Mouse (Mus musculus) v-Abl transformed pro-B cells (cell line): ENCODE results near the gene Rasip1.

ENCODE experiments used
- in situ Hi-C, 2 experiments: fragments of 400-800 bp; cut with MboI; formaldehyde crosslinking; loops; one replicate each; pipeline ENCODE4 v1.15.1; 2025; ENCODE audit not compliant: unreplicated experiment in 2 of 2

Gene Rasip1

GRCm38 (mm10) chr7:45621443-45621842 lies 5.8 kb upstream of the Rasip1 start, which contains the start of gene Izumo1:
Gene Izumo1, plus strand, starts transcription at chr7:45621811.
- in situ Hi-C loops, result no loop called here

GRCm38 (mm10) chr7:45623507-45623906 lies 3.8 kb upstream of the Rasip1 start:
- in situ Hi-C loops, result no loop called here

GRCm38 (mm10) chr7:45624718-45625117 lies 2.6 kb upstream of the Rasip1 start:
- in situ Hi-C loops, result no loop called here

- in situ Hi-C loops, result no loop called here
These were observed 1.8 kb upstream of the Rasip1 start for GRCm38 (mm10) chr7:45625481-45625880.

- in situ Hi-C loops, result no loop called here
These were observed 664 bp upstream of the Rasip1 start for GRCm38 (mm10) chr7:45626571-45627076.

GRCm38 (mm10) chr7:45628364-45629294 lies 1.3 kb downstream of the Rasip1 start:
- in situ Hi-C loops, result no loop called here

- in situ Hi-C loops, result no loop called here
These were observed 3.0 kb downstream of the Rasip1 start for GRCm38 (mm10) chr7:45630064-45630907.

- in situ Hi-C loops, result no loop called here
These were observed 5.2 kb downstream of the Rasip1 start for GRCm38 (mm10) chr7:45632499-45632898.

GRCm38 (mm10) chr7:45634946-45635681 lies 7.8 kb downstream of the Rasip1 start:
- in situ Hi-C loops, result no loop called here

GRCm38 (mm10) chr7:45635711-45636688 lies 8.7 kb downstream of the Rasip1 start:
- in situ Hi-C loops, result no loop called here

- in situ Hi-C loops, result no loop called here
These were observed 10.4 kb downstream of the Rasip1 start for GRCm38 (mm10) chr7:45637710-45638109.

- in situ Hi-C loops, result no loop called here
These were observed 11.5 kb downstream of the Rasip1 start for GRCm38 (mm10) chr7:45638623-45639401.

GRCm38 (mm10) chr7:45639561-45640027 lies 12.3 kb downstream of the Rasip1 start, which contains the start of gene Mamstr:
Gene Mamstr, plus strand, starts transcription at chr7:45639977.
- in situ Hi-C loops, result no loop called here

- in situ Hi-C loops, result no loop called here
These were observed 13.1 kb downstream of the Rasip1 start for GRCm38 (mm10) chr7:45640191-45640957.

- in situ Hi-C loops, result no loop called here
These were observed 14.2 kb downstream of the Rasip1 start for GRCm38 (mm10) chr7:45641391-45642040.

- in situ Hi-C loops, result no loop called here
These were observed 14.8 kb downstream of the Rasip1 start for GRCm38 (mm10) chr7:45642083-45642482.
